ENCODE assay signal across 15 mouse cellular contexts in genomic region chr10:88119721-88120120, GRCm38 (mm10). TPM values are rescaled to one million over a fixed set of nuclear protein-coding genes. Genes with fewer than 3 reads are reported as not detected.
A peak's percentile ranks its signal among the peaks of the same experiment; 100 is the strongest.
DNase-seq lines count a peak whose midpoint lies in the region; ATAC-seq and TF ChIP-seq lines count a peak whose summit lies in the region.
"Had no signal": no experiment of that assay in that cellular context is flagged by ENCODE, and none has a peak within 500 bp of the region (broad histone marks: within the 10 kb centered on the region; RNA-seq: fewer than 3 reads in every experiment).

No protein-coding gene starts in this region.

- CTCF ChIA-PET in Patski (lab: Charles Lee): interaction anchor here (0.9 to 1.4 kb wide), 5 partner anchors 135 to 266 kb away, joined by 3 to 4 read pairs (median 3); no protein-coding TSS in a partner anchor

- H3K9me3 ChIP-seq in hindbrain, embryonic 14.5 days (ENCODE audit: control insufficient read depth, low read length): no peaks in the 10 kb centered on the region
- H3K9me3 ChIP-seq in hindbrain, embryonic 13.5 days: no peaks in the 10 kb centered on the region
- H3K9me3 ChIP-seq in lung, postnatal 0 days (ENCODE audit: low read length): no peaks in the 10 kb centered on the region
- H3K9me3 ChIP-seq in kidney, embryonic 16.5 days (ENCODE audit: low read length): no peaks in the 10 kb centered on the region
- H3K9me3 ChIP-seq: heart, embryonic 15.5 days; hindbrain, embryonic 15.5 days; liver, embryonic 15.5 days had no signal

- H3K9ac ChIP-seq in hindbrain, embryonic 14.5 days: no peak overlapping the region
- H3K9ac ChIP-seq in hindbrain, embryonic 13.5 days: no peak overlapping the region
- no peak overlapping the region for H3K9ac ChIP-seq in lung, postnatal 0 days (replicated peaks; ENCODE audit: low read depth)
- H3K9ac ChIP-seq in kidney, embryonic 16.5 days (replicated peaks; ENCODE audit: low read length): no peak overlapping the region
- H3K9ac ChIP-seq: heart, embryonic 15.5 days; hindbrain, embryonic 15.5 days; liver, embryonic 15.5 days had no signal

- no peaks in the 10 kb centered on the region for H3K27me3 ChIP-seq in hindbrain, embryonic 14.5 days (ENCODE audit: control insufficient read depth, insufficient read depth, low read length)
- H3K27me3 ChIP-seq in hindbrain, embryonic 13.5 days: no peaks in the 10 kb centered on the region
- H3K27me3 ChIP-seq in lung, postnatal 0 days (replicated peaks; ENCODE audit: insufficient read depth, low read length): no peaks in the 10 kb centered on the region
- no peaks in the 10 kb centered on the region for H3K27me3 ChIP-seq in Patski
- no peaks in the 10 kb centered on the region for H3K27me3 ChIP-seq in kidney, embryonic 16.5 days (ENCODE audit: insufficient read depth, low read length)
- H3K27me3 ChIP-seq: heart, embryonic 15.5 days; hindbrain, embryonic 15.5 days; liver, embryonic 15.5 days had no signal

- peak; percentile 55 for TF ChIP-seq CTCF in lung, postnatal 0 days (IDR thresholded peaks at IDR 0.05)
- peak; percentile 48 for TF ChIP-seq CTCF in Patski (IDR thresholded peaks at IDR 0.05)

- no peak for TF ChIP-seq EP300 in lung, postnatal 0 days (IDR thresholded peaks at IDR 0.05)

- DNase-seq in hindbrain, embryonic 14.5 days (ENCODE audit: low spot score): peak; percentile 59
- DNase-seq in lung, postnatal 0 days (ENCODE audit: low spot score): no peak
- DNase-seq in lung, adult 18-20 months: no peak
- DNase-seq in Patski (ENCODE audit: low read depth, low spot score): no peak
- peak; percentile 4 for DNase-seq in retina, postnatal 1 day
- DNase-seq: adrenal gland, postnatal 14 days; cerebellum, postnatal 36 days; left cerebral cortex, postnatal 4 days; thymus, adult 2 months had no signal

- no peaks in the 10 kb centered on the region for H3K36me3 ChIP-seq in hindbrain, embryonic 14.5 days (replicated peaks; ENCODE audit: control insufficient read depth, insufficient read depth)
- no peaks in the 10 kb centered on the region for H3K36me3 ChIP-seq in hindbrain, embryonic 13.5 days
- no peaks in the 10 kb centered on the region for H3K36me3 ChIP-seq in lung, postnatal 0 days (ENCODE audit: insufficient read depth, low read length)
- peaks cover 4% of the 10 kb centered on the region; the same call in 1 of the 2 replicates for H3K36me3 ChIP-seq in kidney, embryonic 16.5 days (ENCODE audit: insufficient read depth, low read length)
- H3K36me3 ChIP-seq: heart, embryonic 15.5 days; hindbrain, embryonic 15.5 days had no signal

- H3K4me1 ChIP-seq in hindbrain, embryonic 14.5 days (replicated peaks; ENCODE audit: control insufficient read depth, insufficient read depth, low read length): no peaks in the 10 kb centered on the region
- no peaks in the 10 kb centered on the region for H3K4me1 ChIP-seq in hindbrain, embryonic 13.5 days (replicated peaks)
- no peaks in the 10 kb centered on the region for H3K4me1 ChIP-seq in lung, postnatal 0 days (ENCODE audit: insufficient read depth, low read depth, low read length)
- H3K4me1 ChIP-seq in kidney, embryonic 16.5 days (ENCODE audit: insufficient read depth, low read length): no peaks in the 10 kb centered on the region
- H3K4me1 ChIP-seq: heart, embryonic 15.5 days; hindbrain, embryonic 15.5 days; liver, embryonic 15.5 days had no signal

- POLR2A ChIA-PET in Patski (lab: Charles Lee): interaction anchor here (0.8 kb wide), 1 partner anchor 15 kb away, joined by 3 read pairs; no protein-coding TSS in a partner anchor

- H3K4me2 ChIP-seq in hindbrain, embryonic 14.5 days (replicated peaks): no peak overlapping the region
- no peak overlapping the region for H3K4me2 ChIP-seq in hindbrain, embryonic 13.5 days
- H3K4me2 ChIP-seq in lung, postnatal 0 days (replicated peaks; ENCODE audit: low read depth, low read length): no peak overlapping the region
- H3K4me2 ChIP-seq in kidney, embryonic 16.5 days (replicated peaks; ENCODE audit: low read depth, low read length): no peak overlapping the region
- H3K4me2 ChIP-seq: heart, embryonic 15.5 days; hindbrain, embryonic 15.5 days; liver, embryonic 15.5 days had no signal

- H3K4me3 ChIP-seq in hindbrain, embryonic 14.5 days (replicated peaks; ENCODE audit: low read length): no peak overlapping the region
- H3K4me3 ChIP-seq in hindbrain, embryonic 13.5 days: no peak overlapping the region
- no peak overlapping the region for H3K4me3 ChIP-seq in lung, postnatal 0 days (ENCODE audit: low read depth, low read length)
- no peak overlapping the region for H3K4me3 ChIP-seq in kidney, embryonic 16.5 days (ENCODE audit: low read length)
- H3K4me3 ChIP-seq: heart, embryonic 15.5 days; hindbrain, embryonic 15.5 days; liver, embryonic 15.5 days had no signal

- in situ Hi-C loops in Patski (cut with MboI; ENCODE audit: low pct_unique_long_range_greater_than_20kb): loop anchor here (5.0 to 10.0 kb wide), 2 partner anchors 192 to 265 kb away; partner anchors contain the start of gene Igf1

- no peak for ATAC-seq in hindbrain, embryonic 14.5 days (ENCODE audit: low FRiP score)
- ATAC-seq in hindbrain, embryonic 13.5 days (ENCODE audit: low FRiP score): no peak
- ATAC-seq in lung, postnatal 0 days: no peak
- ATAC-seq in Patski: no peak
- no peak for ATAC-seq in kidney, embryonic 16.5 days (ENCODE audit: low FRiP score, low TSS enrichment)

- H3K27ac ChIP-seq in hindbrain, embryonic 14.5 days: no peak overlapping the region
- no peak overlapping the region for H3K27ac ChIP-seq in hindbrain, embryonic 13.5 days
- H3K27ac ChIP-seq in lung, postnatal 0 days (ENCODE audit: low read length): no peak overlapping the region
- H3K27ac ChIP-seq in kidney, embryonic 16.5 days (ENCODE audit: low read length): no peak overlapping the region
- H3K27ac ChIP-seq: heart, embryonic 15.5 days; hindbrain, embryonic 15.5 days; liver, embryonic 15.5 days had no signal

RNA-seq across cellular contexts. Expression of gene Parpbp, which starts 27.0 kb away (rescaled TPM):
- polyA plus RNA-seq in hindbrain, embryonic 14.5 days (2014; fragmentation: Nextera tagmentation; extraction: Ambion mirVana): 1.6 and 2.5 TPM in 2 replicates
- 3.0 TPM in 2 replicates for polyA plus RNA-seq in hindbrain, embryonic 13.5 days (2015; fragmentation: Nextera tagmentation; extraction: Ambion mirVana)
- 0.79 and 0.94 TPM in 2 replicates for polyA plus RNA-seq in lung, postnatal 0 days (2015; fragmentation: Nextera tagmentation; extraction: Ambion mirVana)
- 7.0 TPM for polyA plus RNA-seq in Patski (2021)
- 11.2 and 13.5 TPM in 2 replicates for polyA plus RNA-seq in kidney, embryonic 16.5 days (2015; fragmentation: Nextera tagmentation; extraction: Ambion mirVana)

RNA-seq across cellular contexts. Expression of gene Nup37, which starts 27.1 kb away (rescaled TPM):
- 26.2 and 29.1 TPM in 2 replicates for polyA plus RNA-seq in hindbrain, embryonic 14.5 days (2014; fragmentation: Nextera tagmentation; extraction: Ambion mirVana)
- polyA plus RNA-seq in hindbrain, embryonic 13.5 days (2015; fragmentation: Nextera tagmentation; extraction: Ambion mirVana): 33.4 and 34.3 TPM in 2 replicates
- 21.3 and 22.5 TPM in 2 replicates for polyA plus RNA-seq in lung, postnatal 0 days (2015; fragmentation: Nextera tagmentation; extraction: Ambion mirVana)
- 32.5 TPM for polyA plus RNA-seq in Patski (2021)
- 72.3 and 74.4 TPM in 2 replicates for polyA plus RNA-seq in kidney, embryonic 16.5 days (2015; fragmentation: Nextera tagmentation; extraction: Ambion mirVana)

RNA-seq across cellular contexts. Expression of gene Pmch, which starts 28.8 kb away (rescaled TPM):
- 0.43 TPM in 2 replicates for polyA plus RNA-seq in hindbrain, embryonic 14.5 days (2014; fragmentation: Nextera tagmentation; extraction: Ambion mirVana)
- 0.54 and 2.4 TPM in 2 replicates for polyA plus RNA-seq in hindbrain, embryonic 13.5 days (2015; fragmentation: Nextera tagmentation; extraction: Ambion mirVana)
- polyA plus RNA-seq in lung, postnatal 0 days (2015; fragmentation: Nextera tagmentation; extraction: Ambion mirVana): 0.38 and 0.58 TPM in 2 replicates
- polyA plus RNA-seq in Patski (2021): 0.58 TPM
- 0.26 TPM in 1 of 2 replicates, not detected in the other for polyA plus RNA-seq in kidney, embryonic 16.5 days (2015; fragmentation: Nextera tagmentation; extraction: Ambion mirVana)
- polyA plus RNA-seq: kidney, embryonic 14.5 days; thymus, adult 2 months had no signal

Comparison
In these comparisons a context has a peak if more than half of its experiments do, and no peak if none do; other contexts are left out.
1. DNase-seq: peak in hindbrain, embryonic 14.5 days (single experiment) and retina, postnatal 1 day (single experiment); none in lung, postnatal 0 days (single experiment), lung, adult 18-20 months (0 of 2) and Patski (single experiment).